7 mouse cellular contexts compared by ENCODE assay signal in the genomic region with DNA sequence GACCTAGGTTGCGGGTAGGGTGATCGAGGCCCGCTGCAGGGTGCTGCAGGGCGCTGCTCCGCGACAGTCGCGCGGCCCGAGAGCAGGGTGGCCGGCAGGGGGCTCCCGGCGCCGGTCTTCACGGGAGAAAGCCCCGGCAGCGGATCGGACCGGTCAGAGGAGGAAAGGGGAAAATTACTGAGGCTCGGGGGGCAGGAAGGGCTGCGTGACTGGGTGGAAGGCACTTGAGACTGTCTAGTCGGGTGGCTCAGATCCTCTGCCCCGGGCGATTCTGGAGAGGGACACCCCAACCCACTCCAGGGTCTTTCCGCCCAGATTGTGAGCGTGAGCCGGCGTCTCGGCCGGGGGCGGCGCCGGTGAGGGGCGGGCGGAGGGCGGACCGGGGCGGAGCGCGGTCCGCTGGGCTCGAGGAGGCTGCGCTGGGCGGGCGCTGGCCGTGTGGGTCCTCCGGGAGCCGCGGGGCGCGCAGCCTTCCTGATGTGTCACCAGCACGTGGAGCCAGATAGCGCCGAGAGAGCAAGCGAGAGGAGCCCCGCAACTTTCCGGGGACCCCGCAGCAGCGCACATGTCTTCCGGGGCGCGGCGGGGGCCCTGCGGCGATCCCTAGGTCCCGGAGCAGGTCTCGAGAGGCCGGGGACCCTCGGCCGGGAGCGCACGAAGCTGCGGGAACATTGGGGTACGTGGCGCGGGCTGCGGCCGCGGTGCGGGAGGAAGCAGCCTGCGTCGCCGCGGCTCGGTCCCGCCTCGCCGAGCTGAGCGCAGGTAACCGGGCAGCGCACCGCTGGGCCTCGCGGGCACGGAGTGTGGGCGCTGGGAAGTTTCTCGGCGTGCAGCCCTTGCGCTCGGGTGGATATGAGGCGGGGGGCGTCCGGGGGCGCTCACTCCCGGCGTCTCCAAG.
DNase-seq lines count a peak whose midpoint lies in the region; ATAC-seq and TF ChIP-seq lines count a peak whose summit lies in the region.

No protein-coding gene starts in this region.

- peak overlapping the region; percentile 68 for H3K27ac ChIP-seq in intestine, embryonic 16.5 days (ENCODE audit: low read length)
- no peak overlapping the region for H3K27ac ChIP-seq in limb, embryonic 11.5 days (replicated peaks; ENCODE audit: low read depth, low read length)
- H3K27ac ChIP-seq in midbrain, embryonic 12.5 days (replicated peaks) = peak overlapping the region; percentile 35; the same call in 1 of the 2 replicates
- peak overlapping the region; percentile 8; the same call in 1 of the 2 replicates for H3K27ac ChIP-seq in small intestine, adult 2 months (ENCODE audit: insufficient read depth, low read depth, low read length)

- H3K36me3 ChIP-seq in intestine, embryonic 16.5 days (ENCODE audit: control insufficient read depth, insufficient read depth, low read length) = no peaks in the 10 kb centered on the region
- H3K36me3 ChIP-seq in limb, embryonic 11.5 days (ENCODE audit: control insufficient read depth, insufficient read depth, low read length) = no peaks in the 10 kb centered on the region
- H3K36me3 ChIP-seq in midbrain, embryonic 12.5 days = no peaks in the 10 kb centered on the region
- no peaks in the 10 kb centered on the region for H3K36me3 ChIP-seq in small intestine, adult 2 months (ENCODE audit: control insufficient read depth, insufficient read depth, low read length)

- no peaks in the 10 kb centered on the region; the same call in 1 of the 2 replicates for H3K27me3 ChIP-seq in intestine, embryonic 16.5 days (replicated peaks; ENCODE audit: control insufficient read depth, insufficient read depth, low read length)
- H3K27me3 ChIP-seq in limb, embryonic 11.5 days (ENCODE audit: control insufficient read depth, insufficient read depth, low read length) = peaks cover 33% of the 10 kb centered on the region
- H3K27me3 ChIP-seq in midbrain, embryonic 12.5 days = peaks cover 55% of the 10 kb centered on the region
- H3K27me3 ChIP-seq in small intestine, adult 2 months (ENCODE audit: control insufficient read depth, insufficient read depth, low read length) = peaks cover 13% of the 10 kb centered on the region

- peak; percentile 73 for ATAC-seq in common myeloid progenitor, adult 5-6 weeks (replicated peaks; ENCODE audit: low read depth, poor library complexity, severe bottlenecking)
- peak; percentile 91 for ATAC-seq in intestine, embryonic 16.5 days
- ATAC-seq in limb, embryonic 11.5 days (ENCODE audit: insufficient number of reproducible peaks, low FRiP score, low TSS enrichment, low read depth) = peak; percentile 84
- peak; percentile 89 for ATAC-seq in midbrain, embryonic 12.5 days (ENCODE audit: low FRiP score, low read depth)

- peak overlapping the region; percentile 99 for H3K4me2 ChIP-seq in intestine, embryonic 16.5 days (ENCODE audit: low read depth, low read length)
- H3K4me2 ChIP-seq in limb, embryonic 11.5 days (ENCODE audit: low read depth, severe bottlenecking) = peak overlapping the region; percentile 100
- H3K4me2 ChIP-seq in midbrain, embryonic 12.5 days (replicated peaks) = peak overlapping the region; percentile 97

- DNase-seq in adipocyte (ENCODE audit: low spot score) = peak; percentile 77
- peak; percentile 86 to 89 for DNase-seq in gastrocnemius, postnatal 4 days (ENCODE audit: low spot score in 2 of 2)
- peak; percentile 88 for DNase-seq in limb, embryonic 11.5 days (ENCODE audit: low spot score)

- H3K9ac ChIP-seq in intestine, embryonic 16.5 days (ENCODE audit: low read depth, low read length) = peak overlapping the region; percentile 89
- peak overlapping the region; percentile 64 for H3K9ac ChIP-seq in limb, embryonic 11.5 days (ENCODE audit: low read length)
- H3K9ac ChIP-seq in midbrain, embryonic 12.5 days (replicated peaks) = peak overlapping the region; percentile 67

- H3K4me1 ChIP-seq in intestine, embryonic 16.5 days (ENCODE audit: control insufficient read depth, insufficient read depth, low read length) = peaks cover 25% of the 10 kb centered on the region
- H3K4me1 ChIP-seq in limb, embryonic 11.5 days (ENCODE audit: control insufficient read depth, insufficient read depth, low read length) = peaks cover 8% of the 10 kb centered on the region
- H3K4me1 ChIP-seq in midbrain, embryonic 12.5 days = peaks cover 23% of the 10 kb centered on the region
- H3K4me1 ChIP-seq in small intestine, adult 2 months (ENCODE audit: control insufficient read depth, insufficient read depth, insufficient read length, low read length) = peaks cover 13% of the 10 kb centered on the region

- TF ChIP-seq CTCF in small intestine, adult 2 months (IDR thresholded peaks at IDR 0.05; ENCODE audit: extremely low read depth, insufficient read length, insufficient replicate concordance, low read depth, low read length) = peak; percentile 69

- TF ChIP-seq POLR2A in small intestine, adult 2 months (IDR thresholded peaks at IDR 0.05; ENCODE audit: low read depth, low read length) = no peak

- under 1% methylated on average over 105 of the region's 106 CpGs for WGBS in intestine, embryonic 16.5 days
- under 1% methylated on average over 106 of the region's 106 CpGs for WGBS in limb, embryonic 11.5 days
- WGBS in midbrain, embryonic 12.5 days = under 1% methylated on average over 105 of the region's 106 CpGs
- under 1% methylated on average over 103 of the region's 106 CpGs for WGBS in small intestine, adult 2 months

- no peaks in the 10 kb centered on the region for H3K9me3 ChIP-seq in intestine, embryonic 16.5 days (ENCODE audit: control insufficient read depth, low read length)
- H3K9me3 ChIP-seq in limb, embryonic 11.5 days (ENCODE audit: control insufficient read depth, low read length) = no peaks in the 10 kb centered on the region
- H3K9me3 ChIP-seq in midbrain, embryonic 12.5 days = no peaks in the 10 kb centered on the region

- H3K4me3 ChIP-seq in intestine, embryonic 16.5 days (ENCODE audit: low read length) = peak overlapping the region; percentile 76
- H3K4me3 ChIP-seq in limb, embryonic 11.5 days (ENCODE audit: low read depth, low read length) = peak overlapping the region; percentile 62
- peak overlapping the region; percentile 63 for H3K4me3 ChIP-seq in midbrain, embryonic 12.5 days
- H3K4me3 ChIP-seq in small intestine, adult 2 months (ENCODE audit: low read depth, low read length) = peak overlapping the region; percentile 68
